Mouse (Mus musculus): Measurements from ENCODE around the gene Homer2.

DNA sequence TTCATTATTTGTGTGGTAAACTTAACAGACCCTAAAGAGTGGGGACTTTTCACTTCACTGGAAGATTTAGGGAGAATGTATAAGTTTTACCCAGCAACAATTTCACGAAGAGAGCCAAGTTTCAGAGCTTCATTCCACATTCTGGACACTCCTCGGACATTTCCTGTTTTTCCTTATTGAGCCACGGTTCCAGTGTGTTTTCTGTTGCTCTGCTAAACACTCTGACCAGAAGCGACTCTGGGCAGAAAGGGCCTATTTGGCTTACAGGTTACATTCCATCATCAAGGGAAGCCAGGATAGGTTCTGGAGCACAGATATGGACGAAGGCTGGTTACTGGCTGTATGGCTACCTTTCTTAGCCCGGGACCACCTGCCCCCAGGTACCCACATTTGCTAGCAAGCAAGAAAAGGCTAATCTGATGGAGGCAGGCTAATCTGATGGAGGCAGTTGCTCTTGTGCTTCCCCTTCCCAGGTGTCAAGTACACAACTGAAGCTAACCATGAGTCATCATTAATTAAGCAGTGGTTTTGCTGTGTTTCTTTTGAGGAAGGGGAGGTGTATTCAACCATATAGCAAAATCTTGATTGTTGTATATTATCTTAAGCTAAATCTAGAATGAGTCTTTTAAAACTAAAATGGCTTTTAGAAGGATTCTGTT lies 134.6 kb downstream of the Homer2 start:
- TF ChIP-seq CTCF (conservative IDR thresholded peaks at IDR 0.05; ENCODE audit: low read length) (no peak), NANOG (IDR thresholded peaks at IDR 0.05; ENCODE audit: borderline replicate concordance, low read length) (no peak), POU5F1 (IDR thresholded peaks at IDR 0.05; ENCODE audit: borderline replicate concordance, low read length) (no peak)

Data from E14TG2a.4 (cell line).